Mouse (Mus musculus): Measurements from ENCODE around the gene Dnajc7.
"Not testable (repeated sequence)": the region's sequence is repeated elsewhere in the genome, so short reads cannot be mapped to it uniquely, and the experiment has no call there.

Dnajc7 gene

GRCm38 (mm10) chr11:100616332-100616731 is 3.6 kb downstream of the Dnajc7 start:
- DNase-seq (ENCODE audit: low read depth) = no peak

- no peak for DNase-seq (ENCODE audit: low read depth)
Observed at GRCm38 (mm10) chr11:100613241-100613640, 6.7 kb downstream of the Dnajc7 start.

DNA sequence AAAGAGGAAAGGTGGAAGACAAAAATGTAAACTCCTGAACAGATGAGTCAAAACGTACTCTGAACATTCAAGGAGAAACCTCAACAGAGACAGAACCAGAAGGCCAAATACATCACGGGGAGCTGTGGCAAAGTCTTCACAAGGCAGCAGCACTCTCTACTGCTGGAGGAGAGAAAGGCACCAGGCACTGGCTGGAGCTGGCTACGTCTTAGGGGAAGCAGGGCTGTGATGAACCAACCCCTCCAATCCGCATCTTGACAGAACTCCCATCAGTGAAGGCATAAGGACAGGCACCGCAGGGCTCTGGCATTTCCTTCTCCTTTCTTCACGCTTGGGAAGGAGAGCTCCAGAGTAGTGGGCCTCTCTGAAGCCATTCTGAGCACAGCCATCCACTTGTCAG is 8.3 kb downstream of the Dnajc7 start:
- no peak for DNase-seq (ENCODE audit: low read depth)

- peak; percentile 57 for DNase-seq (ENCODE audit: low read depth)
Observed at GRCm38 (mm10) chr11:100609997-100610680, 9.8 kb downstream of the Dnajc7 start.

GRCm38 (mm10) chr11:100609355-100609996 is 10.5 kb downstream of the Dnajc7 start:
- peak; percentile 40 for DNase-seq (ENCODE audit: low read depth)

GRCm38 (mm10) chr11:100608796-100609195 is 11.2 kb downstream of the Dnajc7 start:
- peak; percentile 75 for DNase-seq (ENCODE audit: low read depth)

GRCm38 (mm10) chr11:100607121-100607520 is 12.8 kb downstream of the Dnajc7 start:
- peak; percentile 54 for DNase-seq (ENCODE audit: low read depth)

- DNase-seq (ENCODE audit: low read depth) = no peak
Observed at GRCm38 (mm10) chr11:100605451-100605850, 14.5 kb downstream of the Dnajc7 start.

- DNase-seq (ENCODE audit: low read depth) = no peak
Observed at GRCm38 (mm10) chr11:100604321-100605005, 15.5 kb downstream of the Dnajc7 start.

GRCm38 (mm10) chr11:100603813-100604212 is 16.2 kb downstream of the Dnajc7 start:
- no peak for DNase-seq (ENCODE audit: low read depth)

- no peak for DNase-seq (ENCODE audit: low read depth)
Observed at GRCm38 (mm10) chr11:100603155-100603554, 16.8 kb downstream of the Dnajc7 start.

GRCm38 (mm10) chr11:100601372-100601771 is 18.6 kb downstream of the Dnajc7 start:
- no peak for DNase-seq (ENCODE audit: low read depth)

DNA sequence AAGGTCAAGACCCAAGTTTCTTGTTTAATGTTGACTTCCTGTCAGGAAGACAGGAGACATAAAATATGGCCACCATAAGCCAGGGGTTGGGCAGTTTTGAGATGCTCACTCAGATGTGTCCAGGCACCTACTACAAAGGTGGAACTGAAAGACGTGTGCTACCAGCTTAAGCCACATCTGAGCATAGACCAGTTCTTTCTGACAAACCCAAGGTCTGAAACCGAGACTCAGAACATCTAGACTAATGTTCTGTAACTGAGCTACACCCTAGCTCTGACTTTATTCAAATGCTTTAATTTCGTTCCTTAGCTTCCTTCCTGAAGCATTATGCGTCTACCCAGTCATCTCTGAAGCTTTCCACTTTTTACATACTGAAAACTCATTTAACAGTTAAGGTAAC is 21.9 kb downstream of the Dnajc7 start:
- DNase-seq (ENCODE audit: low read depth) = no peak

DNA sequence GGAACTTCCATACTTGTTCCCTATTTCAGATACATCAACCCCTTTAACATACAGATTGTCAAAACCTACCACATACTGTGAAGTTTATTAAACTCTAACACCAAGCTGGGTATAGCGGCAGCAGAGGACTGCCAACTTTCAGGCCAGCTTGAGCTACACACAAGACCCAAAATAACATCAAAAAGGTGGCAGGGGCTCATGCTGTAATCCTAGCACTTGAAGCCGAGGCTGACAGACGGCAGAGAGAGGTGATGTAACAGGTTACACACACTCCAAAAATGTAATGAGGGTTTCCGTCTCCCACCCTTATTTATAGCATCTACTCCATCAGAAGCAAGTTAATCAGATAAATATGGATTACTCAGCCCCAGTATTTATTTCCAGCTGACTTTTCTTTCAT is 24.4 kb downstream of the Dnajc7 start:
- no peak for DNase-seq (ENCODE audit: low read depth)

- no peak for DNase-seq (ENCODE audit: low read depth)
Observed at GRCm38 (mm10) chr11:100594608-100595007, 25.4 kb downstream of the Dnajc7 start.

DNA sequence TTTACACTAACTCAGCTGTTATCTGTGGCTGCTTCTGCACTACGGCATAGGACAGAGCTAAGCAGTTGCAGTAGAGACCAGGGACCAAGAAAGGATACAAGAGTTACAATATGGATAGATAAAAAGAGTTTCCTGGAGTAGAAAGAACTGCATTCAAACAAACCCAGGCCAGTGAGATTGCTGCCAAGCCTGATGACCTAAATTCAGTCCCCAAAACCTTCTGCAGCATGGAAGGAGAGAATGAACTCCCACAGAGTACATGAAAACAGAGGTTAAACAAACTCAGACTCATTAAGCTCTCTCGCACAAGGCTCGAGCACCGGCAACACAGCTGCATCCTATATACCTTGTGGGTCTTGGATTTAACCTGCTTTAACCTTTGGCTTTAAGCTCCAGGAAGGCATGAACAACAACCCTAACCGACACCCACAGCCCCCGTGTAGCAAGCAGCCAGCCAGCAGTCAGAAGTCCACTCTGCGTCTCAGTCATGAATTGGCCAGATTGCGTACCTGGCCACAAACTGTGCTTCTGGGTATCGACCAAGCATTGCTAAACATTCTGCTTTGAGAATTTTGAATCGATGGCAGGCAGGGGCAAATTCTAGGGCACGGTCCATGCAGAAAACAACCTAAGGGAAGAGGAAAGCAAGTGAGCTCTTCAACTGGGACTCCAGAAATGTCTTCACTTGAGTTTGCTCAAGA is 27.5 kb downstream of the Dnajc7 start:
- DNase-seq (ENCODE audit: low read depth) = no peak

- DNase-seq (ENCODE audit: low read depth) = peak; percentile 73
Observed at GRCm38 (mm10) chr11:100588462-100588861, 31.5 kb downstream of the Dnajc7 start.

- no peak for DNase-seq (ENCODE audit: low read depth)
Observed at GRCm38 (mm10) chr11:100585148-100585547, 34.8 kb downstream of the Dnajc7 start.

- peak; percentile 50 for DNase-seq (ENCODE audit: low read depth)
Observed at GRCm38 (mm10) chr11:100584561-100584961, 35.4 kb downstream of the Dnajc7 start.

GRCm38 (mm10) chr11:100582836-100583235 is 37.1 kb downstream of the Dnajc7 start:
- peak; percentile 55 for DNase-seq (ENCODE audit: low read depth)

DNA sequence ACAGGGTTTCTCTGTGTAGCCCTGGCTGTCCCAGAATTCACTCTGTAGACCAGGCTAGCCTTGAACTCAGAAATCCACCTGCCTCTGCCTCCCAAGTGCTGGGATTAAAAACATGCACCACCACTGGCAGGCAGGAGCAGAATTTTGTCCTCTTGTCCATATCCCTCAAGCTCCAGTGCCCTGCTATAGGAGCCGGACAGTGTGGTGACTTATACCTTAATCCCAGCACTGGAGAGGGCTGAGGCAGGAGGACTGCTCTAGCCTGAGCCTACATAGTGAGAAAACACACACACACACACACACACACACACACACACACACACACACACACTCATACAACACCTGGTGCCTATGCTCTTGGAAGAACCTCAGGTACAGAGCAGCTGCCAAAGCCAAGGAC is 37.6 kb downstream of the Dnajc7 start:
- not testable (repeated sequence) for DNase-seq (ENCODE audit: low read depth)

DNA sequence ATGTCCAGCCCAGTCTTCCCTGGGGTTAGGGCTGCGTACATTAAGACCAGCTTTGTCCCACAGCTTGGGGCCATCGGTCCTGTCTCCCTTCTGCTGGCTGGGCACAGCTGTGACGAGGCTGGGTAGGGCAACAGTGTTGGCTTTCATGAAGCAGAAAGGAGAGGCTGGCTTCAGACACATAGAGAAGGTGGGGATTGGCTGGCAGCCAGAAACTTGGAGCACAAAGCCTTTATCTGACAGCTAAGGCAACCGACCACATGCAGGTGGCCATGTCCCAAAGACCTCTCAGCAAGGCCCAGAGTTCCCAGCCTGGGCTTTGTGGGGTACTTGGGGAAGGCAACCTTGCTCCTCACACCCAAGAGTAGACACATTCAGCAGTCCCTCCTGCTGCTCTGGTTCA is 38.2 kb downstream of the Dnajc7 start:
- DNase-seq (ENCODE audit: low read depth) = no peak

DNA sequence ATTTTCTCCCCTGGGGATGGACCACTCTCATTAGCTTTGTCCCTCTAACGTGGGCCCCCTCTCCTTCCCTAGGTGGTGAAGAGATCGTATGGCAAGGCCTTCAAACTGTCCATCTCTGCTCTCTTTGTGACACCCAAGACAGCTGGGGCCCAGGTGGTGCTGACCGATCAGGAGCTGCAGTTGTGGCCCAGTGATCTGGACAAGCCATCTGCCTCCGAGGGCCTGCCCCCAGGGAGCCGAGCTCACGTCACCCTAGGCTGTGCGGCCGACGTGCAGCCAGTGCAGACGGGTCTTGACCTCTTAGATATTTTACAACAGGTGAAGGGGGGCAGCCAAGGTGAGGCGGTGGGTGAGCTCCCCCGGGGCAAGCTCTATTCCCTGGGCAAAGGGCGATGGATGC is 39.7 kb downstream of the Dnajc7 start:
- DNase-seq (ENCODE audit: low read depth) = no peak
